Mouse (Mus musculus) spleen, postnatal 10 days (tissue): ENCODE measurements at regions not wholly inside any gene's neighbourhood (a gene's known extent, or its start where the extent isn't known, plus 50 kb on each side); places are given as distances from the start of the nearest gene placed in this dataset.
A peak's percentile ranks its signal among the peaks of the same experiment; 100 is the strongest.
"Not testable (repeated sequence)": the region's sequence is repeated elsewhere in the genome, so short reads cannot be mapped to it uniquely, and the experiment has no call there.

Experiments used
- DNase-seq, 2 experiments: peaks; one replicate each; pipeline ENCODE4 v3.0.0; 2021 to 2022; ENCODE audit warnings: low spot score in 2 of 2

DNA sequence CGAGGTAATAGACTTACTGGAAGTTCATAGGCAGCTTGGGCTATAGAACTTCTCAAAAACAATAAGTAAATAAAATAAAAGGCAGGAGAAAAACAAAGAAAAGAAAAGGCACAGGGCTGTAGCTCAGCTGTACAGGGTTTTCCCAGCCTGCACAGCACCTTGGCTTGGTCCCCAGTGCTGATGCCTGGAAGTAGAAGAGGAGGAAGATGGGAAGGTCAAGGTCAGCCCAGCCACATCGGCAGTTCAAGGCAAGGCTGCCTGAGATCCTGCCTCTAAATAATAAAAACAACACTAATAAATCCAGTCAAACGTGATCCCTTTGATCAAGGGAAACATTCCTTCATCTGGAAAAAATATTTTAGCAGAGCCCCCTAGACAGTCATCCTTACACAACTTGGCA is 103.1 kb downstream of the Cenpf start:
- DNase-seq, result no peak

DNA sequence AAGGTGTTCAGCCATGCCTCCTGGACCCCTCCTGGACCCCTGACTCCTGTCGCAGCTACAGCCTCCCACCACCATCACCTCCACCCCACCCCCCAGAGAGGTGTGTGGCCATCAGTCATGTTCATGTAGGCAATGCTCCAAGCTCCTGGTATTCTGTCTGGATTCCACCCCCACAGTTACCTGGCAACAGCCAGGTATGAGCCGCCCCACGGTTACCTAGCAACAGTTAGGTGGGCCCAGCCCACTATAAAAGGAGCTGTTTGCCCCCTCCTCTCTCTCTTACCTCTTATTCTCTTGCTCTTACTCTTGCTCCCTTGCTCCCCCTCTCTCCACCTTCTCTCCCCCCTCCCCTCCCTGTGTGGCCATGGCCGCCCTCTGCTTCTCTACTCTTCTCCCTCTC is 106.5 kb downstream of the Cenpf start:
- DNase-seq, result no peak

DNA sequence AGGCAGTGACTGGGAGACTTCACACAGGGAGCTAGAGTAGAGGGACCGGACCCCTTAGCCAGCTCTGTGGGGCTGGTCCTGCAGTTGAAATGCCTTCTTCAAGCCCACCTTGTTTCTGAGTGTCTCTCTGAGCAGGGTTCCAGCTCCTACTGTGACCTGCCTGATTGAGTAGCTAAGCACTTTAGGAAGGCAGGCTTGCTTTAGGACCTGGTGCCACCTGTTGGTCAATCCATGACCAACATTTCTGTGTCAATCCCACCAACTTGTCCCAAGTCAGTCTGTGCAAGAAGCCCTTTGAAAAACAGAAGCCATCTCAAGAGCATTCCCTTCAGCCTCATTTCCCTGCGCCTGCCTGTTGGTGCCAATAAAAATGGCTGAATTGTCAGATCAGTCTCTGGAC is 108.5 kb downstream of the Cenpf start:
- peak in 1 of 2 experiments; percentile 25 for DNase-seq

DNA sequence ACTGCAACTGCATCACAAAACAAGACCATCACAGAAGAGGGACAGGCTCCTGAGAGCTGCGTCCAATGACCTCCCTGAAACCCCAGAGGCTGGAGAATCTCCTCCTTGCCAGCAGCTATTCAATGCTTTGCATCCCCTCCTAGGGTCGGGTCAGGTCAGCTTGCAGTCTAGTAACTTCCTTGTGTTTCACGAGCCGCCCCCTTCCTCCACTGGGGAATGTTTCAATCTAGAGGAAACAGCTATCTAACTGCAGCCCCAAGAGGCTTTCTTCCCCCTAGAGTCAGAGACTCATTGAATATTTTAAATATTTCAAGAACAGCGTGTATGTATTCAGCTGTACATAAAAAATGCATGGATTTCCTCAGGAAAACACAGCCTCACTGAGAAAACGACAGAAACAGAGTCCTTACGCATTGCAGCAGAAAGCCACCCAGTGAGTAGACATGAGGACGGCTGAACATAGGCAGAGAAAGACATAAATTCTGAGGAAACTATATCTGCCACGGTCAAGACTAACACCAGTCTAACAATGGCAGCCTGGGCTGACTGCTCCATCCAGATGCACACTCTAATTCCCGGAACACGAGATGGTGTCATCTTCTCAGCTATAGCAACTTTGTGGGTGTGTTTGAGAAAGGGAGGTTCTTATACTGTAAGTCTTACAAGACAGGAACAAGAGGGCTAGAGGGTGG is 111.4 kb downstream of the Cenpf start:
- no peak for DNase-seq

DNA sequence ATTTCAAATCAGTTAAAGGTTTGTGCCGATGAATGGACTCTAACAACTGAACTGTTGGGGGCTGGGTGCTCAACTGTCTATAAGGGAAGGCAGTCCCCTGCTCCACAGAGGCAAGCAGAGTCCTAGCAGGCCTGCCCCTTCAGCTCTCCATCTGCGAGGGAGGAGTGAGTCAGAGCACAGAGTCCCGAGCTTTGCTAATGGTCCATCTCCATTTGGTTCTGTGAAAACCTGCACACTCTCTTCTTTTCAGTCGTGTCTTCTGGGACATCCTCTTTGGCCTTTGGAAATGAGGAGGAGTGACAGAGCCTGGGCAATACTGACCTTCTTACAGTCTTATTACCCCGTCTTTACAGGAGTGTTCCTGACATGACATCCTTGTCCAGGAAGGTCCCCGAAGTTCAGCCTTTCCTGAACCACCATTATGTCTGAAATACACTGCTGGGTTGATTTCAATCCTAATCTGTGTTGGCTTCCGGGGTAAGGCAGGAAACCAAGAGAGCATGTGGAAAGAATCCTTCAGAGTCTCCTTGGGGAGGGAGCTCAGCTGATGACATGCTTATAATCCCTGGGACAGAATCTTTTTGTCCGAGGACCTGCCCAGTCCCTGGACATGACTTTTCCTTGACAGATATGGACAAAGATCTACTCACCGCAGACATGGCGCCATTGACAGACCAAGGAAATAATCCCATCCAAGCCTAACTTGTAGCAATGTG is 112.2 kb downstream of the Cenpf start:
- no peak for DNase-seq

DNA sequence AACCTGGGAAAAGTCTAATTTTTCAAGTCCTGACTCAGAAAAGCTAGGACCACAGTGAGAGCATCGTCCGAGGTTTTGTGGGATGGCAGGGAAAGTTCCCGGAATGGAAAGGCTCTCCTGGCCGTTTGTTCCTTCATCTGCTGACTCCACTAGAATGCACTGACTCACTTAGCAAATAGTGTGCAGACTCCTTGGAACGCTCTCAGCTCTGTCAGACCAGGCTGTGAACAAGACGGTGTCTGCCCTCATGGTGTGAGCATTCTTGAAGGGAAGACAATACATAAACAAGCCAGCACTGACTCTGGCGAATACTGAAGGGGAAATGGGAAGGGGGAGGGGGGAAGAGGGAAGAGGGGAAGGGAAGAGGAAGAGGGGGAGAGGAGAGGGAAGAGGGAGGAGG is 121.4 kb downstream of the Cenpf start:
- DNase-seq, result no peak

DNA sequence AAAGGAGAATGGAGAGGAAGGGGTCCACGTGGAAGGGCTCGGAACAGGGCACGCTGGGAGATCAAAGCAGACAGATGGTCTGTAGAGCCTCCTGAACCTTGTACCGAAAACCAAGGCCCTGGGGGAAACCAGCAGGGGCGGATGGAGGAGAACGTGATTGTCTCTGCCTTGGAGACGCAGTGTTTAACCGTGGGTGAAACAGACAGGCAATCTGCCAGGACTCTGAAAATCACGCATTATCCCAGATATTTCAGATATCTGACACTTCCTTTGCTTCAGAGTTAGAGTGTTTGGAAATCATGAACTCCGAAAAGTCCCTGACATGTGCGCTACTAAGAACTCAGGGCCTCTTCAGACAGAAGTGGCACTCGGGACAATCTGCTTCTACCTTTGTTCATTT is 126.1 kb downstream of the Cenpf start:
- DNase-seq, result no peak

DNA sequence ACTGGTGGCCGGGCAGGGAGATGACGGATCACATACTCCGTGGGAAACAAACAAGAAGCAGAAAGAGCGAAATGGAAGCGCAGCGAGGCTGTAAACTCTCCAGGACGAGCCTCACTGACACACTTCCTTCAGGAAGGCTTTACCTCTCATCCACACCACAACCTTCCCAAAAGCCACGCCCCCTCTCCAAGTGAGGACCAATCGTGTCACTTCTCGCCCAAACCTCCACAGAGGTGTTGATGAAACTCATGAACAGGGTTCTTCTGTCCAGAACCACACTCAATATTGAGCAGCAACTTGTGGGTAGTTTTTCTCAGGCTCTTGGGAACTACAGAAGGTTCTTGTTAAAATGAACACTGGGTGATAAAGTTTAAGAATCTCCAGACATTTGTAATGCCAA is 127.3 kb downstream of the Cenpf start:
- no peak for DNase-seq

DNA sequence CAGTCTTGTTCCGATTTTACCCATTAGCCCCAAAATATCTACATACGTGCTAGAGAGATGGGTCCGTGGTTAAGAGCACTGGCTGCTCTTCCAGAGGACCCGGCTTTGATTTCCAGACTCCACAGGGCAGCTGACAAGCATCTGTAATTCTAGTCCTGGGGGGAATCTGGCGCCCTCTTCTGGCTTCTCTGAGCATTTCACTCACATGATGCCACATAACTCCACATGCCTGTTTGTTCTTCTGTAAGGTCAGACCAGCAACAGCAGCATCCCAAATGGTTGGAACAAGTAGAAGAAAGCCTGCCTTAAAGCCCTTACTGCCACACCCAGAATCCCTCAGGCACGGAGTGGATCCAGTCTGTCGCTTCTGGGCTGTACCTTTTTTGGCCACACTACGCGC is 137.0 kb downstream of the Cenpf start:
- no peak for DNase-seq

DNA sequence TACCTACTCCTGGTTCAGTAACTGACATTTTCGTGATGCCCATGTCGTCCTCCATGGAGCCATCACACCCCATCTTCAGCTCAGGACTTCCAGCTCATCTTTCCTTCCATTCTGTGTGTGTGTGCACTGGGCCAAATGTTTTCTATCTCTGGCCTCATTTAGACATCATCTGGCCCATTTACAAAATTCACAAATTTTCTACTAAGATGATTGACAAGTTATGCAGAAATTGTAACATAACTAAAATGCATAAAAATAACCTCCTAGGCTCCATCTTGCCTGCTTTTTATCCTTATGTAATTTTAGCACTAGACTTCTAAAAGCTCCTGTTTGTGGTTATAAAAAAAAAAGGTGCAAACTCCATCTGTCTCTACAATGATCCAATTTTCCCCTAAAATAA is 130.8 kb upstream of the Kcnk2 start:
- no peak for DNase-seq

DNA sequence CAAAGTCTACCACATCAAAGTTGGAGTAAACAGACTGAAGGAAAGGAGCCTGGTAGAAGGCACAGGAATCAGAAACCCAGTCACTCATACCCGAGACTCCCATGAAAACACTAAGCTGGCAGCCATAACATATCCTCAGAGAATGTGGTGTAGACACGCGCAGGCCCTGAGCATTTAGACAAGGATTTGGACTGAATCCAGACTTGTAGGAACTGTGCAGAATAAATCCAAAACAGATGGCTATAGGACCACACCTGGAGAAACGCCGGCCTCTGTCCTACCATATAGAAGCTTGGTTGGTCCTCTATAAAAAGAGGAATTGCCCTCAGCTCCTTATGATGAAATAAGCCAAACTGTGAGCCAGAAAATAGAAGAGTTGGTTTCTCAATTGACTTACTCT is 124.3 kb upstream of the Kcnk2 start:
- DNase-seq, result no peak

DNA sequence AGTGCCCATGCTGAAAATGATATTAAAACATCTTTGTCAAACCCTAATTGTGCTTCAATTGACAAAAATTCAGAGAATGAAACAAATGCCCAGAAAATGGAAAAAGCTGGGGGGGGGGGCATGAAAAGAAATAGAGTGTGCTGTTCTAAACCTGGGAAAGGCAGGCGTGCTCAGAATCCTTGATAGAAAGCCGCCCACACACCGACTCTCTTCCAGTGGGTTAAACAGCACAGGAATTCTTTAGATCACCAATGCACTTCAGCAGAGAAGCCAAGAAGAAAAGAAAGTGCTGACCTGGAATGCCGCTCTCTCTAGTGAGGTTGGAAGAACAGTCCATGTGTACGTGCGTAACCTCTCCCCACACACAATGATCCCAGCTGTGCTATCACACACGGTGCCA is 113.4 kb upstream of the Kcnk2 start:
- no peak for DNase-seq

DNA sequence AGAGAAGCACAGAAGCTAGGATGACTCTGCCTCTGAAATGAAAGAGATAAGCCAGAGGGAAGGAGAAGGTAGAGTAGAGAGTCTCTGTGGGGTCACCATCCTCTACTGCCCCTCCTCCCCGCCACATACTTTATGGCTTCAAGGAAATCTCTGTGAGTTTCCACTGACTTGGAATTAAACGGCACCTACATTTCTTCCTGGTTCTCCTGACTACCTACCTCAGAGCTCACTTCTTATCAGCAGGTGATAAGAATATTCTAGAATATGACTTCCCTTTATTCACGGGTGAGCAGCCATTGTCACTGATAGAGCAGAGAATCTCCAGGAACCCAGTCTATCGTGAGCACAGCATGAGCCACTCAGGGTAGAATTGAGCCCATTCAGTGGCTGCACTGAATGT is 111.3 kb upstream of the Kcnk2 start:
- DNase-seq, result no peak

DNA sequence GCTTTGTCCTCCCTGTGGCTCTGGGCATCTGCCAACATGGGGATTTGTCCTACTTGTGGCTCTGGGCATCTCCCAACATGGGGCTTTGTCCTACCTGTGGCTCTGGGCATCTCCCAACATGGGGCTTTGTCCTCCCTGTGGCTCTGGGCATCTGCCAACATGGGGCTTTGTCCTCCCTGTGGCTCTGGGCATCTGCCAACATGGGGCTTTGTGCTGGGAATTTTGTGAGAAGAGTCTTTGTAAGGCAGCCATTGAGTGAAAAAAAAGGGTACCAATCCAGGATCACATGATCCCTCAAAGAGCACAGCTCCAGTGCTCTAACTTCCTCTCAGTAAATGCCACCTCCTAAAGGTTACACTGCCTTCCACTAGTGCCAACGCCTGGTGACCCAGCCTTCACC is 105.2 kb upstream of the Kcnk2 start:
- not testable (repeated sequence) for DNase-seq

DNA sequence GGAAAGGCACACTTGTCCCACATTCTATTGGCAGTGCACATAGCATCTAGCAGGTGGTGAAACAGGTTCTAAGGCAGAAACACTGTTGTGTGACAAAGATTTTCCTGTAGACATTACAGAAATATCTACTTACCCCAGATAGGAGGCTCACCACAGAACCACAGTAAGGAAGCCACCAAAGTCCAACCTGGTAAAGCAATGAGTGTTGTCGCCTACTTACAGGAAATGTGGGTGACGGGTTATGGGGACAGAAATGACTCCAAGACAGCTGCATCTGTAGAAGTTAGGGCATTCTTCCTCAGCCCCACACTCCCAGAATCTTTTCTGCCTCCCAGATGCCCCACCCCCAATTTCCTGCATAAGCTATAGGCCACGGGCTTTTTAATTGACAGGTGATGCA is 97.6 kb upstream of the Kcnk2 start:
- no peak for DNase-seq

DNA sequence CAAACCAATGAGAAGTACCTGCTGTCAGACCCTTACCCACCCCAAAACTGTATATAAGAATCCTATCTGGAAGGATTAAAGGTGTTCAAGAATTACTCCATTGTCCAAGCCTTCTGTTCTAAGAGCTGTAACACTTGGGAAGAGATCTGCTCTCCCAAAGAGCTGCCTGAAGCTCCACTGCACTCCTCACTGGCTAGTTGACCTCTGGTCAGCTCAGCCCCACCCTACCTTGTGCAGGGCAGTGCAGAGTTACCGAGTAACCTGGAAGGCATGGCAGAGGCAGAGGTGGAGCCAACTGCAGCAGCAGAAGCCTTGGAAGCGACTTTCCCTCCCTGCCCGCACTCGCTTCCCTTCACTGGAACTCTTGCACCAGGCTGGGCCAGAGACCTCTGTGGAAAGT is 97.1 kb upstream of the Kcnk2 start:
- DNase-seq, result no peak

DNA sequence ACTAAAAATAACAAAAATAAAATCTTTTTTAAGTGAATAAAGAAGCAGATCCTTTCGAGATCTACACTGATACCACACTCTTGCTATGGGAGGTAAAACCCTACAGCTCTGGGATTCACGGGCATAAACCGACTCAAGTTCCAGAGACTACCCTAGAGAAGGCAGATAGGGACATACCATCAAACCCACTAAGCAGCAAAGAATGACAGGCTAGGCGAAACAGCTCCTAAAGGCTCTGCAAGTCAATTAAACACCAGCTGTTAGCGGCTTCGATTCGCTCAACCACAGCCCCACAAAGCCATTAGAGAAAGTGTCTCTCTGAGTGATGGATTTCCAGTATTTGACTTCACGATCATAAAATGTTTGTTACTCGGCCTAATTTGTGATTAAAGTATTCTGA is 95.0 kb upstream of the Kcnk2 start:
- DNase-seq, result no peak

DNA sequence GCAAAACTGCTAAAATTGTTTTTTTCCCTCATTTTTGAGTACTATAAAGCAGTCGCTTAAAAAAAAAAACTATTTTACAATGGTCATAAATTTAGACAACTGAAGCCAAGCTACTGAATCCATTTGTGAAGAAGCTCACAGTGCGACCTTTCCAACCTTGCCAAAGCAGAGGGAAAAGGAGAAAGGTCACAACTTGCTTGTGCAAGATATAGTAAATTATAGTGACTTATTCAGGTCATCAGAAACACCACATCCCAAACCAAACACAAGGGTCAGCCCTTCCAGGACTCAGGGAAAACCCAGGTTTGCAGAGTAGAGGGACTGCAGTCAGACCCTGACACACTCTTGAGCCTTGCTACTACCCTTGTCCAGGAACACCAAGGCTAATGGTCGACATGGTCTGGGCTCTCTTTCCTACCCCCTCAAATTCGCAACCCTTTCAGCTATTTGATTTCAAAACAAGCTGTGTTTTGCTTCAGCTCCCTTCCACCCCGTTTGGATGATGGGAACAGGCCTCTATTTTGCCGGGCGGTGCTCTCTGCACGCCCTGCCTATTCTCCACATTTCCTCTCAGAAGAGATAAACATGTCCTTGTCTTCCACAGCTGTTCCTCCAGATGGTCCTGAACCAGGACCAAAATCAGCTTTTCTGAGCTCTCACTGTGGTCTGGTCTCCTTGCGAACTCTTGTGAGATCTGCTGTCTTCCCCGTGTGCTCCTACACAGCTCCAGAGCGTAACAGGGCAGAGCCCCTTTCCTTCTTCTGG is 93.5 kb upstream of the Kcnk2 start:
- DNase-seq, result no peak

DNA sequence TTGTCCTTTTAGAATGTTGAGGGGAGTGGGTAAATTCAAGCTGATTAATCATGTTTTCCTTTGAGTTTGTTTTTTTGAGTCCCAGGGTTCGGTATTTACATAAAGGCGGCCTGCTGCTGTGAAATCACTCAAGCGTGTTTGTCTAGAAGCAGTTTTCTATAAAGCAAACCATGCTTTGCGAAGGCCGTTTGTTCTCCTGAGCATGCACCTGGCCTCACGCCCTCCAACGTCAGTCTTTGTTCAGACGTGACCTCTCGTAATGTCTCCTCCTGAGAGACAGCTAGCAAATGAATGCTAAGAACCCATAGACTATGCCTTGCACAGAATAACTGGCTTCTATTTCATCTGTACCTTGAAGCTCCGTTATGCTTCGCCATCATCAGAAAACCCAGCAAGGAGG is 92.8 kb upstream of the Kcnk2 start:
- no peak for DNase-seq

DNA sequence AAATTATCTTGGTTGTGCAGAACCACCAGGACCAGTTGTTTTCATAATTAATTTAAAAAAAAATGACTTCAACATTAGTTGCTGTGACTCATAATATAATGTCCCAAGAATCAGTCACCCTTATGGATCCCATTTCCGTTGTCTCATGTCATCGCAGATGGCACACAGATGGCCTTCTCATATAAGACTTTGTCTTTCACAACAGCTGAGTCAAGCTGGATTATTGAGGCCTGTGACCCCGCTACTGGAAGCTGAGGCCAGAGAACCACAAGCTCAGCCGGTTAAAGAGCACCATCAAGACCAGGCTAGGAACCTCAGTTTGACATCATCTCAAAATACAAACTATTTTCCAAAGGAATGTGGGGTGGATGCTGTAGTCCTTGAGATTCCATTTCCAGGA is 83.3 kb upstream of the Kcnk2 start:
- DNase-seq, result no peak

DNA sequence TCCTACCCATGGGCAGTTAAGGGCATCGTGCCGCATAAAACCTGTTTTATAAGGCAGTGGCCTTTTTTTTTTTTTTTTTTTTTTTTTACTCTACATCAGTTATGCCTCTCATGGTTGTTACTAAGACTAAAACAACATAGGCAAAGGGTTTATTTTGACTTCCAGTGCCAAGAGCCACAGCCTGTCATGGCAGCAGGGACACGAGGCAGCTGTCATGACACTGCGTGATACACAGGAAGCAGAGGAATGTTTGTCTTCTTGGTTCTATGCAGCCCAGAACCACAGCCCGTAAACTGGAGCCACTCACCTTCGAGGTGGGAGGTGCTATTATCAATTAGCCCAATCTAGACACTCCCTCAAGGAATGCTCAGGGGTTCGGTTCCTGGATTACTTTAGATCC is 81.3 kb upstream of the Kcnk2 start:
- no peak for DNase-seq

DNA sequence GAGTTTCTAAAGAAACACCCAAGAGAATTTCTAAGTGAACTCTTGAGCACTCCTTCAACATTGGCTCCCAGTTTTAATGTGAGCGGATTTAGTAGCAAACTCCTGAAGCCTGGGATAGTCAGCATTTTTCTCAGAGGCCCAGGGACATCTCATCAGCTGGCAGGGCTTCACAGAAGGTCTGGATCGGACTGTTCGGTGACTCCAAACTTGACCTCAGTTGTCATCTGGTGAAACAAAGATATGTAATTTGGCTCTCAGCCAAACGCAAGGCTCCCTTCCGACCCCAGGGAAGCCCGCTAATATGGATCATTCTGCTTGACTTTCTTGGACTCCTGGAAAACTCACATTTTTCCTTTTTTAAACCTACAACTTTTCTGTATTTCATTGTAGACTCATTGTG is 76.0 kb upstream of the Kcnk2 start:
- no peak for DNase-seq

DNA sequence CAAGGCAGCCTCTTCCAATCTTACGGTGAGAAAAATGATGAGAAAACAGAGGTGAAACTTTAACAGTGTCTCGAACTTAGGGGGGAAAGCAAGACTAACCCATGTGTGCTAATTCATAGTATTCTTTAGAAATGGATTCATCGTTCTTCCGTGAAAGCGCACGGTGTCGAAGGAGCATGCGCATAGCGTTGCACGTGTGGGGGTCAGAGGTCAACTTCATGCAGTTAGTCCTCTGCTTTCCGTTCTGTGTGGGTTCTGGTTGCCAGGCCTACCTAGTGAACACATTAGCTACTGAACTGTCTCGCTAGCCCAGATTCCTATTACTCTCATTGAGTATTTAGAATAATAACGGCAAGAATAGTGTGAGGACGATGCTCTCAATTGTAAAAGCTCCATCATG is 74.7 kb upstream of the Kcnk2 start:
- no peak for DNase-seq
